Mouse (Mus musculus): ENCODE data around the gene Nup160.

Gene Nup160

GRCm38 (mm10) chr2:90677007-90677406, at the start of gene Nup160:
Gene Nup160, plus strand, starts transcription at chr2:90677215.
- no peak for DNase-seq

DNA sequence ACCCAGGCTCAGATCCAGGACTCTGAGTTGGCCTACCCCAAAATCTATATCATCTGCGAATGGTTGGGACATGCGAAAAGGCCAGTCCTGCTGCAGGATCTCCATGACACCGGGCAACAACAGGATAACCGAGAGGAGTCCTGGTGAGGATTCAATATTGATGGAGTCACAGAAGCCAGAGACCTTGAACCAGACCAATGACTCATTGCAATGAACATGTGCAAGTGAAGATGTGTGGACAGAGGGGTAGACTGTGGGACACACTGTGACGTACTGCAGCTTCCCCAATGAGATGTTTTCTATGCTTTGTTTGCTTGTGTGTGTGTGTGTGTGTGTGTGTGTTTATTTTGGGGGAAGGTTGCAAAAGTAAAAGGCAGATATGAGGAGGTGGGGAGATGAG, 48.8 kb upstream of the Nup160 start:
- no peak for DNase-seq

- DNase-seq, result no peak
Observed at GRCm38 (mm10) chr2:90629552-90629951, 47.5 kb upstream of the Nup160 start.

- DNase-seq, result no peak
Observed at GRCm38 (mm10) chr2:90631938-90632733, 44.9 kb upstream of the Nup160 start.

- DNase-seq, result no peak
Observed at GRCm38 (mm10) chr2:90634671-90635070, 42.3 kb upstream of the Nup160 start.

DNA sequence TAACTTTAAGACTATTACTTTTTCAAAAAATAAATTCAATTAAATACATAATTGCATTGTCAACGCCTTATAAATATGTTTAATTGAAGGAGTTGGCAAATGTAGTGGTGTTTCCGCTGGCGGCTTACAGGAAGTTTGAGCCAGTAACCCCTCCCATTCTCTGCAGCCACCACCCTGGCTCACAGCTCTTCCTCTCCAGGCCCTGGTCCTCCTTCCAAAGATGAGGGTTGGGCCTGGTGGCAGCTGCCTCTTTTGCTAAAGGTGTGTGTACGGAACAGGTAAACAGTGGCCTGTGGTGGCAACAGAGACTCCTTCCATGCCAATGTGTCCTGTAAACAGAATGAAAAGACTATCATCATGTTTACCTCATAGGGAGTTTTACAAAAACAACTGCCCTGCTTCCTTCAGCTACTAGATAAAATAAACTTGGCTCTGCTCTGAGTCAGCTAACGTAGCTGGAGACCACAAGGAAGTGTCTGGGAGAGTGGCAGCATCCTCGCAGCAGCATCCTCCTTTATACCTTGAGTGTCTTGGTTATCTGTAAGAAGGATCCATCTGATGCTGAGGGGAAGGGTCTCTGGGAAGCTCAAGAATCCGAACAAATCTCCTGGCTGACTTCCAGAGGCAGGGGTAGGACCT, 41.8 kb upstream of the Nup160 start:
- DNase-seq, result no peak

DNA sequence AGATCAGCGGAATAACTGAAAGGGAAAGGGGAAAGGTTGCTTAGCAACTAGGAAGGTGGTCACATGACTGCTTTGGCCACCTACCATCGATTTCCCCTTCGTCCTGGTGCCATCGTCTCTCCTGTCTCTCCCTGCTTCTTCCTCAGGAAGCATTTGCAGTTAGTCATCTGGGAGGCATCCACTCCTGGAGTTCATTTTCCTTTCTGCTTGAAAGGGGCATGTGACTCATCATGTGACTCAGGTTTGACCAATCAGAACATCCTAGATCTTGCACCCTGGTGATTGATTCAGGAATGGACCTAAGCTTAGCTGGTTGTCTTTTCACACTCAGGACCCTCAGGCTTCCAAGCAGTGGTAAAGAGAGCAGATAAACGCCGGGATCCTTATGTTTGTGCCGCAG, 40.2 kb upstream of the Nup160 start:
- DNase-seq, result no peak

GRCm38 (mm10) chr2:90638986-90639746, 37.8 kb upstream of the Nup160 start:
- DNase-seq, result no peak

DNA sequence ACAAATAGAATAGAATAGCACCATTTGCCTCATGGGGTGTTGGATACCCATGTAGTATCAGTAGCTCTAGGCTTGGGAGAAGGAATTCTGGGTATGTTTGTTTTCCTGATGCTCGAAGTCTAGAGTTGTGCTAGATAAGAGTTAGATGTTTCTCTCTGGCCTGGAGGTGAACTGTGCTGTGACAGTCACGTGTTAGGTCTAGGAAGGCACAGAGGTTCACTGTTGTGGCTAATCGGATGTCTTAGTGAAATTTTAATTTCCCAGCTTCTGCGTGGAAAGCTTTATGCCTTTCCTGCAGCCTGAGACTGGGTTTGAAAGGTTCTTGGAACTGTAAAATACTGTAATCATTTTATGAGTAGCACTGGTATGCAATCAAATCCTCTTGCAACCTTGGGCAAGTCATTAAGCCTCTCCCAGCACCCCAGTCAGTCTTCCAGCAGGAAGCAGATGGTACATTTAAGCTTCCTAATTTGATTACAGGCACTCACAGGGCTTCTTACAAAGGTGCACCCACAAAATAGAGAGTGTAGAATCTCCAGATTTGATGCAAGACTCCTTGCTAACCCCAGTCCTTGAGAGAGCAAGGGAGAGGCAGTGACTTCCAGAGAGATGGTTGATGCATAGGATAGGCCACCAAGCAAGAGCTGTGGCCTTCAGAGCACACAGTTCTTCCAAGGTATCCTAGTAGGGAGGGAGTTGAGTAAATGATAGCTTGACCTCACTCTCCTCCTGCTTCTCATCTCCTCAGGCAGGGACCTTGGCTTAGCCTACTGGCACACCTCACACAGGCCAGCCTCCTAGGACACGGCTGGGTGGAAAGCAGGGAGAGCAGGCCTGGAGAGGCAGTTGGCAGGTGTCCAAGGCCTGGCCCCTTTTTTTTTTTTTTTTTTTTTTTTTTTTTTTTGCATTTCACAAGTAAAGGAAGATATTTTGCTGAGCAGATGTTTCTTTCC, 37.0 kb upstream of the Nup160 start:
- peak; percentile 10 for DNase-seq

- DNase-seq, result no peak
Observed at GRCm38 (mm10) chr2:90641007-90641709, 35.9 kb upstream of the Nup160 start.

GRCm38 (mm10) chr2:90641710-90642039, 35.3 kb upstream of the Nup160 start:
- DNase-seq, result no peak

- no peak for DNase-seq
Observed at GRCm38 (mm10) chr2:90647084-90647483, 29.9 kb upstream of the Nup160 start.

DNA sequence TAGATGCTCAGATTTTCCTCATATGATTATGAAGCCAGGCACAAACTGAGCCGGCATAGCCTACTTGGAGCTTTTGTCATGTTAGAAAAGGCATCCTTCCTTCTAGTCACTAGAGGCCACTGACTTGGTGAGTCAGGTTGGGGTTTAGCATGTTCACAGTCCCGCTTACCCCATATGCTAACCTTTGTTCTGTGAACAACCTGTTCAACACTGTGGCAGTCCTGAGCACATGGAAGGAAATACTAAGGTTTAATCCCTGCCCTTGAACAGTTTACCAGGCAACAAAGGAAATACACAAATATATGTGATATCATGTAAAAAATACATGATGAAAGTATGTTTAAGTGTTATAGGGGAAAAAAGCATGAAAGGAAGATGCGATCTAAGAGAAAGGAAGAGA, 27.6 kb upstream of the Nup160 start:
- no peak for DNase-seq

- no peak for DNase-seq
Observed at GRCm38 (mm10) chr2:90649965-90650364, 27.1 kb upstream of the Nup160 start.

- no peak for DNase-seq
Observed at GRCm38 (mm10) chr2:90652101-90652500, 24.9 kb upstream of the Nup160 start.

GRCm38 (mm10) chr2:90652993-90653392, 24.0 kb upstream of the Nup160 start:
- DNase-seq, result no peak

- DNase-seq, result no peak
Observed at GRCm38 (mm10) chr2:90655449-90655848, 21.6 kb upstream of the Nup160 start.

DNA sequence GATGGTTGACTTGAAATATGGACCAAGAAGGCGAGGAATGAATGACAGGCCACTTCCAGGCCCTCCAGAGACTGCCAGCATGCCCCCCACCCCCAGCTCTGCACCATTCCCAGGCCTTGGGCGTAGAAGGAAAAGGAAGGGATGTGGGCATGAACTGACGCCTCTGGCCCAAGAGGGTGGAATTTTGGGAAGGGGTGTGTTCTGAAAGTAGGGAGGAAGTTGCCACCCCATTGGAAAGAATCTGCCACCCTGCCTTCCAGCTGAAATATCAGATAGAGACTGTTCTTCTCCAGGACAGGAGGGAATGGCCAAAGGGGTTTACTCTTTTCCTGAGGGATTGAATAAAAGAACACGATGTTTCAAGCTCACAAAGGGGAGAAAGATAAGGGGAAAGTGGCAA, 18.4 kb upstream of the Nup160 start:
- DNase-seq, result no peak

DNA sequence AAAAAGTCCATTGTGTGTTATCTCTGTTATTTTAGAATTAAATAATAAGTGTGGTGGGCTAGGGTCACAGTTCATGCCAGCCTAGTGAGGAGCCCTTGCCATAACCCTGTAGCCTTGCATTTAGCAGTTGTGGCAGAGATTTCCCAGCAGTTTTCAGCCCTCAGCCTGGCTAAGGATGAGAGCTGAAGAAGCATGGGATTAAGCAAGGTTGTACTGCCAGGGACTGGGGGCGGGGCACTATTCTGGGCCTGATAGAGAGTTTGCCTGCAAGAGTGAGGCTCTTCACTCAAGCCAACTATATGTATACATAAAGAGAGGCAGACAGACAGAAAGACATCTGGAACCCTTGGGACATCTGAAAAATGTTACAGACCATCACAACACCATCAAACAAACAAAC, 18.0 kb upstream of the Nup160 start:
- DNase-seq, result no peak

GRCm38 (mm10) chr2:90659639-90660038, 17.4 kb upstream of the Nup160 start:
- DNase-seq, result no peak

- DNase-seq, result no peak
Observed at GRCm38 (mm10) chr2:90660947-90661346, 16.1 kb upstream of the Nup160 start.

DNA sequence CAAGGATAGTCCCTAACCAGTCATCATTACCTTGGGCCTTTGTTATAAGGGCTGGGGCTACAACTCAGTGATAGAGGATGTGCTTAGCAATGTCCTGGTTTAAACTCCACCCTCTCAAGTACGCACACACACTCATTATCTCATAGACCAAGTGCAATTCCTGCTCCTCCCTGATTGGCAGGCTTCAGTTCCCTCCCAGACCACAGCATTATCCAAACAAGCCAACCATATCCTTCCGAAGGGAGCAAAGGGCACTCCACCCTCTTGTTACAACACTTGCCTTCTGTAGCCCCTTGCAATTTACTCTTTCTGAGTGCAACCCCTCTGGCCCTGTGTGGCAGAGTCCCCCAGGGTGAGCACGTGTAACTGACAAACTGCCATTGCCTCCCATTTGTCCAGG, 15.6 kb upstream of the Nup160 start:
- DNase-seq, result no peak
